Mouse (Mus musculus): Measurements from ENCODE around the gene Selenoh.

- TF ChIP-seq CTCF (IDR thresholded peaks at IDR 0.05; ENCODE audit: insufficient read depth, low read length), result no peak
- no peak for TF ChIP-seq POLR2A (IDR thresholded peaks at IDR 0.05; ENCODE audit: borderline replicate concordance, extremely low read depth, low read depth, low read length)
Measured at GRCm38 (mm10) chr2:84682605-84683183, 12.1 kb upstream of the Selenoh start.
